ENCODE assay signal across 8 mouse cellular contexts in genomic region chr14:24358295-24358951, GRCm38 (mm10).
DNase-seq lines count a peak whose midpoint lies in the region; ATAC-seq and TF ChIP-seq lines count a peak whose summit lies in the region.

No protein-coding gene starts in this region.

- no peak overlapping the region for H3K4me2 ChIP-seq in forebrain, postnatal 0 days (ENCODE audit: low read depth)
- H3K4me2 ChIP-seq in forebrain, embryonic 12.5 days, result no peak overlapping the region
- H3K4me2 ChIP-seq in hindbrain, postnatal 0 days (ENCODE audit: low read depth, low read length), result no peak overlapping the region
- H3K4me2 ChIP-seq in liver, postnatal 0 days (ENCODE audit: low read depth, low read length), result no peak overlapping the region

- H3K9ac ChIP-seq in forebrain, postnatal 0 days, result no peak overlapping the region
- no peak overlapping the region for H3K9ac ChIP-seq in forebrain, embryonic 12.5 days
- H3K9ac ChIP-seq in hindbrain, postnatal 0 days (replicated peaks; ENCODE audit: low read length), result no peak overlapping the region
- no peak overlapping the region for H3K9ac ChIP-seq in liver, postnatal 0 days (replicated peaks)

- TF ChIP-seq CTCF in forebrain, postnatal 0 days (IDR thresholded peaks at IDR 0.05; ENCODE audit: low read depth), result peak; percentile 68
- peak; percentile 69 for TF ChIP-seq CTCF in hindbrain, postnatal 0 days (IDR thresholded peaks at IDR 0.05; ENCODE audit: low read depth)
- peak; percentile 66 for TF ChIP-seq CTCF in liver, postnatal 0 days (IDR thresholded peaks at IDR 0.05; ENCODE audit: low read depth)

- no peaks in the 10 kb centered on the region for H3K27me3 ChIP-seq in forebrain, postnatal 0 days (ENCODE audit: insufficient read depth, low read length)
- no peaks in the 10 kb centered on the region for H3K27me3 ChIP-seq in forebrain, embryonic 12.5 days
- H3K27me3 ChIP-seq in hindbrain, postnatal 0 days (ENCODE audit: insufficient read depth, low read length), result no peaks in the 10 kb centered on the region
- H3K27me3 ChIP-seq in liver, postnatal 0 days (ENCODE audit: insufficient read depth, low read length), result no peaks in the 10 kb centered on the region
- H3K27me3 ChIP-seq in splenic B cell, adult 2 months (ENCODE audit: control insufficient read depth, insufficient read depth, low read length, poor library complexity, severe bottlenecking), result no peaks in the 10 kb centered on the region

- H3K36me3 ChIP-seq in forebrain, postnatal 0 days (ENCODE audit: insufficient read depth), result no peaks in the 10 kb centered on the region
- no peaks in the 10 kb centered on the region for H3K36me3 ChIP-seq in forebrain, embryonic 12.5 days (replicated peaks)
- H3K36me3 ChIP-seq in hindbrain, postnatal 0 days (ENCODE audit: insufficient read depth, low read length), result no peaks in the 10 kb centered on the region
- no peaks in the 10 kb centered on the region for H3K36me3 ChIP-seq in liver, postnatal 0 days (replicated peaks; ENCODE audit: insufficient read depth, low read length)
- no peaks in the 10 kb centered on the region for H3K36me3 ChIP-seq in splenic B cell, adult 2 months (ENCODE audit: control insufficient read depth, insufficient read depth, low read length, poor library complexity, severe bottlenecking)

- no peaks in the 10 kb centered on the region for H3K4me1 ChIP-seq in forebrain, postnatal 0 days (ENCODE audit: insufficient read depth)
- H3K4me1 ChIP-seq in forebrain, embryonic 12.5 days, result no peaks in the 10 kb centered on the region
- H3K4me1 ChIP-seq in hindbrain, postnatal 0 days (ENCODE audit: insufficient read depth, low read length), result no peaks in the 10 kb centered on the region
- H3K4me1 ChIP-seq in liver, postnatal 0 days (ENCODE audit: insufficient read depth), result no peaks in the 10 kb centered on the region

- no peak for TF ChIP-seq EP300 in liver, postnatal 0 days (IDR thresholded peaks at IDR 0.05; ENCODE audit: low read depth)

- DNase-seq in forebrain, postnatal 0 days, result peak; percentile 44
- peak; percentile 10 to 25 for DNase-seq in right cerebral cortex, adult 2 months (ENCODE audit: low spot score in 2 of 2)
- no peak for DNase-seq in right cerebral cortex, postnatal 25 days
- peak; percentile 18 for DNase-seq in cerebellum, adult 9-11 months
- DNase-seq in hindbrain, postnatal 0 days (ENCODE audit: low spot score), result peak; percentile 41
- peak; percentile 39 for DNase-seq in liver, postnatal 0 days
- peak; percentile 5 for DNase-seq in splenic B cell, adult 2 months (ENCODE audit: low read depth, low spot score)

- no peak for ATAC-seq in forebrain, postnatal 0 days
- ATAC-seq in forebrain, embryonic 12.5 days (ENCODE audit: low FRiP score), result no peak
- ATAC-seq in hindbrain, postnatal 0 days, result no peak
- no peak for ATAC-seq in liver, postnatal 0 days

- 52% methylated on average over 22 of the region's 22 CpGs for WGBS in forebrain, postnatal 0 days
- 60% methylated on average over 22 of the region's 22 CpGs for WGBS in forebrain, embryonic 12.5 days
- WGBS in hindbrain, postnatal 0 days, result 55% methylated on average over 22 of the region's 22 CpGs
- WGBS in liver, postnatal 0 days (ENCODE audit: insufficient replicate concordance), result 51% methylated on average over 22 of the region's 22 CpGs

- H3K9me3 ChIP-seq in forebrain, postnatal 0 days (ENCODE audit: low read length), result no peaks in the 10 kb centered on the region
- H3K9me3 ChIP-seq in forebrain, embryonic 12.5 days, result no peaks in the 10 kb centered on the region
- no peaks in the 10 kb centered on the region for H3K9me3 ChIP-seq in hindbrain, postnatal 0 days (ENCODE audit: low read length)
- no peaks in the 10 kb centered on the region for H3K9me3 ChIP-seq in liver, postnatal 0 days (ENCODE audit: low read length)

- no peak overlapping the region for H3K27ac ChIP-seq in forebrain, postnatal 0 days (ENCODE audit: low read depth, low read length)
- H3K27ac ChIP-seq in forebrain, embryonic 12.5 days, result no peak overlapping the region
- no peak overlapping the region for H3K27ac ChIP-seq in hindbrain, postnatal 0 days
- no peak overlapping the region for H3K27ac ChIP-seq in liver, postnatal 0 days (ENCODE audit: low read depth)

- no peak overlapping the region for H3K4me3 ChIP-seq in forebrain, postnatal 0 days (ENCODE audit: low read depth, low read length)
- H3K4me3 ChIP-seq in forebrain, embryonic 12.5 days (replicated peaks), result no peak overlapping the region
- no peak overlapping the region for H3K4me3 ChIP-seq in hindbrain, postnatal 0 days (ENCODE audit: low read length)
- no peak overlapping the region for H3K4me3 ChIP-seq in liver, postnatal 0 days (ENCODE audit: low read depth, low read length)
